Mouse (Mus musculus) limb, embryonic 11.5 days (tissue): ENCODE data around the gene Mmp24. TPM values are rescaled to one million over a fixed set of nuclear protein-coding genes. Genes with fewer than 3 reads are reported as not detected.

Experiments used
- ATAC-seq: fragments of 200-750 bp; cut with Nextera tagmentation; 2 replicates; pipeline ENCODE4 v1.8.0; 2017; ENCODE audit warnings: low read depth; ENCODE audit not compliant: insufficient number of reproducible peaks, low FRiP score, low TSS enrichment
- DNase-seq: peaks from one replicate; pipeline ENCODE4 v3.0.0-alpha.2; 2015; ENCODE audit warnings: low spot score
- H3K27ac ChIP-seq: fragments of 300-500 bp; sonication (generic); replicated peaks from 2 replicates; pipeline ENCODE4 v1.5.1; 2014; ENCODE audit warnings: low read depth, mild to moderate bottlenecking, low read length
- H3K27me3 ChIP-seq: fragments of 300-500 bp; sonication (generic); 2 replicates; pipeline ENCODE4 v1.6.1; 2014; ENCODE audit warnings: mild to moderate bottlenecking, low read length, mixed read lengths; ENCODE audit not compliant: control insufficient read depth, insufficient read depth
- H3K36me3 ChIP-seq: fragments of 300-500 bp; sonication (generic); 2 replicates; pipeline ENCODE4 v1.6.1; 2014; ENCODE audit warnings: mild to moderate bottlenecking, low read length, moderate library complexity, mixed read lengths; ENCODE audit not compliant: control insufficient read depth, insufficient read depth
- H3K4me1 ChIP-seq: fragments of 300-500 bp; sonication (generic); 2 replicates; pipeline ENCODE4 v1.6.1; 2014; ENCODE audit warnings: low read length, mixed read lengths; ENCODE audit not compliant: control insufficient read depth, insufficient read depth
- H3K4me2 ChIP-seq: fragments of 300-500 bp; sonication (generic); 2 replicates; pipeline ENCODE4 v1.6.1; 2014; ENCODE audit warnings: low read depth, mild to moderate bottlenecking, moderate library complexity; ENCODE audit not compliant: severe bottlenecking
- H3K4me3 ChIP-seq: fragments of 300-500 bp; sonication (generic); 2 replicates; pipeline ENCODE4 v1.5.1; 2014; ENCODE audit warnings: low read depth, low read length
- H3K9ac ChIP-seq: fragments of 300-500 bp; sonication (generic); 2 replicates; pipeline ENCODE4 v1.6.1; 2014; ENCODE audit warnings: mild to moderate bottlenecking, low read length
- H3K9me3 ChIP-seq: fragments of 300-500 bp; sonication (generic); 2 replicates; pipeline ENCODE4 v1.6.1; 2016; ENCODE audit warnings: low read length; ENCODE audit not compliant: control insufficient read depth
- WGBS: fragments of 180-500 bp; shearing (Covaris S2); extraction: QIAGEN DNeasy Blood & Tissue Kit; methylation state at CpG from one replicate; pipeline ENCODE4 v1.1.7; 2014; 5-methylcytosine and 5-hydroxymethylcytosine counted together
- polyA plus RNA-seq: library from polyadenylated mRNA; unstranded; fragments of >200 nt; fragmentation: Nextera tagmentation; extraction: Ambion mirVana; gene quantifications from 2 replicates; pipeline ENCODE4 v1.2.1, GENCODE M21; 2014

Mmp24 gene
- polyA plus RNA-seq, 1 experiment from 2014 or later = not detected

GRCm38 (mm10) chr2:155862573-155863300 lies 87.6 kb downstream of the Mmp24 start:
- peak; percentile 90 for ATAC-seq
- H3K9ac ChIP-seq = no peak overlapping the region
- no peaks in the 10 kb centered on the region for H3K27me3 ChIP-seq
- WGBS = 45% methylated on average over 13 of the region's 13 CpGs
- H3K27ac ChIP-seq = no peak overlapping the region; the same call in 1 of the 2 replicates
- peaks cover 12% of the 10 kb centered on the region for H3K4me1 ChIP-seq
- H3K9me3 ChIP-seq = no peaks in the 10 kb centered on the region
- DNase-seq = peak; percentile 22
- 0 out of 2 replicates have a peak, but pooled peaks cover 2% of the 10 kb centered on the region for H3K36me3 ChIP-seq
- no peak overlapping the region for H3K4me3 ChIP-seq
- H3K4me2 ChIP-seq = peak overlapping the region; percentile 16; the same call in 1 of the 2 replicates

DNA sequence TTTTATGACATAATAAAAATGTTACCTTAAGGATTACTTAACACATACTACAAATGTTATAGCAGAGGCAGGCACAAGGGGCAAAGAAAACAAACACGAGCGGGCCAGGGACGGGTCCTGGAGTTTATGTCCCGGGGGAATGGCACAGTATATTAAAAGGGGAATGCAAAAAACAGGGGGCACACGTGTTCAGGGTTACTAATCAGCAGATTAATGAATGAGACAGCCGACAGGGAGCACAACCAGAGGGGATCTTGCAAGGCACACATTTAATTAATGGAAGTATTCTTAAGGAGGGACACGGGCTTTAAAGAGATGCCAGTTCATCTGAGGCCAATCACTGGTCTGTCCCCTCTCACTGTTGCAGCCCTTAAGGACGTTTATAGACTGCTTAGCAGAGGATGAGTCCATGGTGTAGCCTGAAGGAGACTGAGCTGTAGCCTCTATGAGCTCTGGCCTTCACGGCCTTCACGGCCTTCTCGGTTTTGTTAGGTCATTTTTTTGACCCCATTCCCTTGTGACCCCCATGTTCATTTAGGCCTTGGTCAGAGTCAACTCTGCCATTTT lies 88.2 kb downstream of the Mmp24 start:
- Histone ChIP-seq H3K9ac (no peak overlapping the region), H3K27ac (no peak overlapping the region), H3K4me2 (peak overlapping the region; percentile 16; the same call in 1 of the 2 replicates), H3K27me3 (no peaks in the 10 kb centered on the region), H3K4me1 (peaks cover 12% of the 10 kb centered on the region), H3K4me3 (no peak overlapping the region), H3K36me3 (no peaks in the 10 kb centered on the region), H3K9me3 (no peaks in the 10 kb centered on the region)
- WGBS = 19% methylated on average over 11 of the region's 11 CpGs
- ATAC-seq (peak; percentile 89), DNase-seq (peak; percentile 69)

Other genes with a start within 250 kb of the Mmp24 start
- 22.8 and 24.2 TPM in 2 replicates for gene Gss, start 182.5 kb upstream of the Mmp24 start, polyA plus RNA-seq
- 0.67 and 0.99 TPM in 2 replicates for gene Myh7b, start 164.1 kb upstream of the Mmp24 start, polyA plus RNA-seq
- gene Trpc4ap, start 83.0 kb upstream of the Mmp24 start, polyA plus RNA-seq = 142 and 143 TPM in 2 replicates
- 21.5 and 24.9 TPM in 2 replicates for gene Edem2, start 45.9 kb upstream of the Mmp24 start, polyA plus RNA-seq
- gene Gm17581, start 39.5 kb upstream of the Mmp24 start, polyA plus RNA-seq = not detected in 2 replicates
- 2.7 and 3.6 TPM in 2 replicates for gene Procr, start 24.2 kb upstream of the Mmp24 start, polyA plus RNA-seq
- gene BC029722, start 44.1 kb downstream of the Mmp24 start, polyA plus RNA-seq = 6.2 and 6.4 TPM in 2 replicates
- gene Eif6, start 51.6 kb downstream of the Mmp24 start, polyA plus RNA-seq = 201 and 215 TPM in 2 replicates
- 0.30 and 0.32 TPM in 2 replicates for gene Fam83c, start 59.5 kb downstream of the Mmp24 start, polyA plus RNA-seq
- gene Uqcc1, start 155.0 kb downstream of the Mmp24 start, polyA plus RNA-seq = 60.4 and 82.2 TPM in 2 replicates
- 0.33 TPM in 1 of 2 replicates, not detected in the other for gene Gm15557, start 165.4 kb downstream of the Mmp24 start, polyA plus RNA-seq
- 18.4 and 23.3 TPM in 2 replicates for gene Gdf5, start 170.0 kb downstream of the Mmp24 start, polyA plus RNA-seq
- 20.5 and 23.6 TPM in 2 replicates for gene Cep250, start 181.1 kb downstream of the Mmp24 start, polyA plus RNA-seq
- gene 6430550D23Rik, start 232.6 kb downstream of the Mmp24 start, polyA plus RNA-seq = 1.6 and 3.1 TPM in 2 replicates
- gene Ergic3, start 232.7 kb downstream of the Mmp24 start, polyA plus RNA-seq = 178 and 188 TPM in 2 replicates